Mouse (Mus musculus) lung, embryonic 14.5 days (tissue): ENCODE measurements at regions not wholly inside any gene's neighbourhood (a gene's known extent, or its start where the extent isn't known, plus 50 kb on each side); places are given as distances from the start of the nearest gene placed in this dataset.

Source experiments
- ATAC-seq: fragments of 200-750 bp; cut with Nextera tagmentation; 2 replicates; pipeline ENCODE4 v1.8.0; 2017; ENCODE audit warnings: mild to moderate bottlenecking, moderate TSS enrichment, moderate library complexity; ENCODE audit not compliant: insufficient read depth
- DNase-seq: peaks from one replicate; pipeline ENCODE4 v3.0.0-alpha.2; 2015
- H3K27ac ChIP-seq: fragments of 300-500 bp; sonication (generic); 2 replicates; pipeline ENCODE4 v1.5.1; 2014; ENCODE audit warnings: low read depth, mild to moderate bottlenecking, moderate library complexity
- H3K27me3 ChIP-seq: fragments of 300-500 bp; sonication (generic); 2 replicates; pipeline ENCODE4 v1.6.1; 2014; ENCODE audit warnings: low read length, control low read depth; ENCODE audit not compliant: insufficient read depth
- H3K36me3 ChIP-seq: fragments of 300-500 bp; sonication (generic); 2 replicates; pipeline ENCODE4 v1.6.1; 2014; ENCODE audit warnings: control low read depth; ENCODE audit not compliant: insufficient read depth
- H3K4me1 ChIP-seq: fragments of 300-500 bp; sonication (generic); 2 replicates; pipeline ENCODE4 v1.6.1; 2014; ENCODE audit warnings: antibody characterized with exemption, control low read depth; ENCODE audit not compliant: insufficient read depth
- H3K4me2 ChIP-seq: fragments of 300-500 bp; sonication (generic); 2 replicates; pipeline ENCODE4 v1.6.1; 2014; ENCODE audit warnings: mild to moderate bottlenecking
- H3K4me3 ChIP-seq: fragments of 300-500 bp; sonication (generic); 2 replicates; pipeline ENCODE4 v1.5.1; 2014; ENCODE audit warnings: low read depth, low read length
- H3K9ac ChIP-seq: fragments of 300-500 bp; sonication (generic); 2 replicates; pipeline ENCODE4 v1.6.1; 2014
- H3K9me3 ChIP-seq: fragments of 300-500 bp; sonication (generic); 2 replicates; pipeline ENCODE4 v1.6.1; 2016; ENCODE audit warnings: low read depth, low read length, control low read depth
- CTCF ChIP-seq: IDR thresholded peaks from 2 replicates; pipeline ENCODE4 v1.5.1; 2016; ENCODE audit warnings: antibody characterized with exemption, low read depth
- WGBS: fragments of 180-500 bp; shearing (Covaris S2); extraction: QIAGEN DNeasy Blood & Tissue Kit; methylation state at CpG from one replicate; pipeline ENCODE4 v1.1.7; 2014; 5-methylcytosine and 5-hydroxymethylcytosine counted together

GRCm38 (mm10) chr16:77502916-77503315, 99.0 kb downstream of the Gm11146 start:
- no peak for DNase-seq
- H3K27me3 ChIP-seq, result no peaks in the 10 kb centered on the region
- 47% methylated on average over 5 of the region's 5 CpGs for WGBS
- H3K9me3 ChIP-seq, result no peaks in the 10 kb centered on the region
- no peak overlapping the region for H3K27ac ChIP-seq
- no peak for TF ChIP-seq CTCF
- no peak overlapping the region for H3K9ac ChIP-seq
- no peak for ATAC-seq
- no peak overlapping the region for H3K4me3 ChIP-seq
- H3K4me2 ChIP-seq, result peak overlapping the region; percentile 48
- H3K4me1 ChIP-seq, result peaks cover 11% of the 10 kb centered on the region; the same call in 1 of the 2 replicates
- 0 out of 2 replicates have a peak, but pooled peaks cover 6% of the 10 kb centered on the region for H3K36me3 ChIP-seq

GRCm38 (mm10) chr16:77502026-77502425, 99.9 kb downstream of the Gm11146 start:
- H3K27ac ChIP-seq, result peak overlapping the region; percentile 24; the same call in 1 of the 2 replicates
- 0 out of 2 replicates have a peak, but pooled peaks cover 6% of the 10 kb centered on the region for H3K36me3 ChIP-seq
- H3K9me3 ChIP-seq, result no peaks in the 10 kb centered on the region
- 53% methylated on average over 3 of the region's 3 CpGs for WGBS
- H3K9ac ChIP-seq, result peak overlapping the region; percentile 32
- TF ChIP-seq CTCF, result no peak
- DNase-seq, result no peak
- H3K4me1 ChIP-seq, result peaks cover 11% of the 10 kb centered on the region; the same call in 1 of the 2 replicates
- no peak for ATAC-seq
- H3K4me2 ChIP-seq, result peak overlapping the region; percentile 63
- peak overlapping the region; percentile 39 for H3K4me3 ChIP-seq
- H3K27me3 ChIP-seq, result no peaks in the 10 kb centered on the region

GRCm38 (mm10) chr16:77500981-77501380, 100.9 kb downstream of the Gm11146 start:
- ATAC-seq (no peak), DNase-seq (peak; percentile 86)
- Histone ChIP-seq H3K4me3 (peak overlapping the region; percentile 39), H3K4me1 (peaks cover 11% of the 10 kb centered on the region; the same call in 1 of the 2 replicates), H3K27ac (peak overlapping the region; percentile 95), H3K36me3 (0 out of 2 replicates have a peak, but pooled peaks cover 6% of the 10 kb centered on the region), H3K9me3 (no peaks in the 10 kb centered on the region), H3K4me2 (peak overlapping the region; percentile 59), H3K27me3 (no peaks in the 10 kb centered on the region), H3K9ac (peak overlapping the region; percentile 57)
- WGBS, result 10% methylated on average over 4 of the region's 4 CpGs
- no peak for TF ChIP-seq CTCF

- DNase-seq, result peak; percentile 83
- TF ChIP-seq CTCF, result no peak
- Histone ChIP-seq H3K27me3 (no peaks in the 10 kb centered on the region), H3K9me3 (no peaks in the 10 kb centered on the region), H3K4me2 (peak overlapping the region; percentile 59), H3K36me3 (0 out of 2 replicates have a peak, but pooled peaks cover 3% of the 10 kb centered on the region), H3K9ac (peak overlapping the region; percentile 57), H3K4me1 (peaks cover 11% of the 10 kb centered on the region; the same call in 1 of the 2 replicates), H3K4me3 (peak overlapping the region; percentile 39), H3K27ac (peak overlapping the region; percentile 95)
- WGBS, result 3% methylated on average over 6 of the region's 6 CpGs
- peak; percentile 93 for ATAC-seq
Observed at GRCm38 (mm10) chr16:77500413-77500812, 101.5 kb downstream of the Gm11146 start.

- WGBS, result 14% methylated on average over 18 of the region's 18 CpGs
- ATAC-seq (peak; percentile 97), DNase-seq (peak; percentile 98)
- Histone ChIP-seq H3K27me3 (no peaks in the 10 kb centered on the region), H3K4me1 (peaks cover 11% of the 10 kb centered on the region; the same call in 1 of the 2 replicates), H3K9me3 (no peaks in the 10 kb centered on the region), H3K27ac (peak overlapping the region; percentile 95), H3K9ac (no peak overlapping the region), H3K36me3 (no peaks in the 10 kb centered on the region), H3K4me3 (peak overlapping the region; percentile 39), H3K4me2 (peak overlapping the region; percentile 59)
- TF ChIP-seq CTCF, result no peak
Observed at GRCm38 (mm10) chr16:77499537-77500301, 102.2 kb downstream of the Gm11146 start.

- Histone ChIP-seq H3K4me2 (no peak overlapping the region), H3K27me3 (no peaks in the 10 kb centered on the region), H3K9ac (no peak overlapping the region), H3K27ac (no peak overlapping the region), H3K9me3 (no peaks in the 10 kb centered on the region), H3K4me1 (peaks cover 8% of the 10 kb centered on the region; the same call in 1 of the 2 replicates), H3K4me3 (no peak overlapping the region), H3K36me3 (no peaks in the 10 kb centered on the region)
- no peak for DNase-seq
- WGBS, result 92% methylated on average over 7 of the region's 7 CpGs
- TF ChIP-seq CTCF, result no peak
- ATAC-seq, result no peak
Observed at GRCm38 (mm10) chr16:77495310-77495709, 106.6 kb downstream of the Gm11146 start.

- DNase-seq (no peak), ATAC-seq (no peak)
- Histone ChIP-seq H3K9me3 (no peaks in the 10 kb centered on the region), H3K36me3 (no peaks in the 10 kb centered on the region), H3K4me1 (0 out of 2 replicates have a peak, but pooled peaks cover 2% of the 10 kb centered on the region), H3K27me3 (no peaks in the 10 kb centered on the region), H3K4me3 (no peak overlapping the region), H3K4me2 (no peak overlapping the region), H3K27ac (no peak overlapping the region), H3K9ac (no peak overlapping the region)
- 67% methylated on average over 7 of the region's 7 CpGs for WGBS
- no peak for TF ChIP-seq CTCF
Observed at GRCm38 (mm10) chr16:77494042-77494441, 107.9 kb downstream of the Gm11146 start.
